Mouse (Mus musculus): ENCODE measurements around the gene Cog7. TPM values are rescaled to one million over a fixed set of nuclear protein-coding genes. Genes with fewer than 3 reads are reported as not detected.

Cog7 gene
- polyA plus RNA-seq, 1 experiment from 2014 or later: 20.7 TPM

- ATAC-seq (replicated peaks; ENCODE audit: low FRiP score) (no peak), DNase-seq (ENCODE audit: low spot score) (no peak)
- 86% methylated on average over 7 of the region's 7 CpGs for WGBS
These were observed 146.1 kb downstream of the Cog7 start for GRCm38 (mm10) chr7:121835392-121835791.

More at GRCm38 (mm10) chr7:121835392-121835791, 146.1 kb downstream of the Cog7 start:
- Histone ChIP-seq H3K4me1 (replicated peaks; ENCODE audit: control insufficient read depth, insufficient read depth, low read length) (no peaks in the 10 kb centered on the region), H3K4me2 (no peak overlapping the region), H3K9me3 (ENCODE audit: control insufficient read depth, low read length) (0 out of 2 replicates have a peak, but pooled peaks cover 4% of the 10 kb centered on the region), H3K27ac (ENCODE audit: low read depth, low read length) (no peak overlapping the region), H3K36me3 (ENCODE audit: control insufficient read depth, insufficient read depth, low read length) (no peaks in the 10 kb centered on the region), H3K4me3 (ENCODE audit: low read depth, low read length) (no peak overlapping the region), H3K9ac (ENCODE audit: low read depth, low read length) (no peak overlapping the region), H3K27me3 (replicated peaks; ENCODE audit: control insufficient read depth, insufficient read depth, low read length) (no peaks in the 10 kb centered on the region)

Other genes with a start within 250 kb of the Cog7 start
- not detected in 2 replicates for gene Scnn1g, start 247.2 kb downstream of the Cog7 start, polyA plus RNA-seq (2014; fragmentation: Nextera tagmentation; extraction: Ambion mirVana)
- 0.08 TPM in 1 of 2 replicates, not detected in the other for gene Scnn1b, start 116.7 kb downstream of the Cog7 start, polyA plus RNA-seq (2014; fragmentation: Nextera tagmentation; extraction: Ambion mirVana)
- gene Gga2, start 39.5 kb upstream of the Cog7 start, polyA plus RNA-seq (2014; fragmentation: Nextera tagmentation; extraction: Ambion mirVana): 69.4 and 87.7 TPM in 2 replicates
- 59.7 and 64.9 TPM in 2 replicates for gene Ubfd1, start 85.5 kb upstream of the Cog7 start, polyA plus RNA-seq (2014; fragmentation: Nextera tagmentation; extraction: Ambion mirVana)
- 16.1 and 18.0 TPM in 2 replicates for gene Ears2, start 85.6 kb upstream of the Cog7 start, polyA plus RNA-seq (2014; fragmentation: Nextera tagmentation; extraction: Ambion mirVana)
- 811 and 834 TPM in 2 replicates for gene Ndufab1, start 120.2 kb upstream of the Cog7 start, polyA plus RNA-seq (2014; fragmentation: Nextera tagmentation; extraction: Ambion mirVana)
- 27.8 and 28.9 TPM in 2 replicates for gene Palb2, start 151.3 kb upstream of the Cog7 start, polyA plus RNA-seq (2014; fragmentation: Nextera tagmentation; extraction: Ambion mirVana)
- 90.1 and 95.4 TPM in 2 replicates for gene Dctn5, start 151.3 kb upstream of the Cog7 start, polyA plus RNA-seq (2014; fragmentation: Nextera tagmentation; extraction: Ambion mirVana)
- 177 and 180 TPM in 2 replicates for gene Plk1, start 177.7 kb upstream of the Cog7 start, polyA plus RNA-seq (2014; fragmentation: Nextera tagmentation; extraction: Ambion mirVana)
- not detected in 2 replicates for gene Ern2, start 204.5 kb upstream of the Cog7 start, polyA plus RNA-seq (2014; fragmentation: Nextera tagmentation; extraction: Ambion mirVana)
- gene Chp2, start 237.8 kb upstream of the Cog7 start, polyA plus RNA-seq (2014; fragmentation: Nextera tagmentation; extraction: Ambion mirVana): 0.12 TPM in 1 of 2 replicates, not detected in the other